Mouse (Mus musculus) skeletal muscle tissue, adult 2 months (tissue): Measurements from ENCODE around the gene Galnt6.

Experiments
- DNase-seq: peaks from one replicate; pipeline ENCODE4 v3.0.0-alpha.2; 2012; ENCODE audit warnings: low read depth, low spot score

Galnt6 gene

DNA sequence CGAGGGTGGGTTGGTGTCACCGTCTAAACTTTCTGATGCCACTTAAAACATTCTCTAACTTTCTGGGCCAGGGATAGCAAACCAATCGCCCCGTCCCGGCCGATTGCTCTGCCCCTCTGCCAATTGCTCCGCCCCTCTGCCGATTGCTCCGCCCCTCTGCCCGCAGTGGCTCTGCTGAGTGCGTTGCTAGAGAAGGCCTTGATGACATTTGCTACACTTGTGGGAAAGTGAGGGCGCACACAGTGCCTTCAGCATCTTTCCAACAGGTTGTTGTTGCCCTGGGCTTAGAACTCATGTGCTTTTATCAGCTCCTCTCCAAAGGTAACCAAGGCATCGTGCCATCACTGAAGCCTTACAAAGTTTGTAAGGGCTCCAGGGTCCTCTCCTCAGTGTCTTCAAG, 43.9 kb downstream of the Galnt6 start:
- no peak for DNase-seq

DNA sequence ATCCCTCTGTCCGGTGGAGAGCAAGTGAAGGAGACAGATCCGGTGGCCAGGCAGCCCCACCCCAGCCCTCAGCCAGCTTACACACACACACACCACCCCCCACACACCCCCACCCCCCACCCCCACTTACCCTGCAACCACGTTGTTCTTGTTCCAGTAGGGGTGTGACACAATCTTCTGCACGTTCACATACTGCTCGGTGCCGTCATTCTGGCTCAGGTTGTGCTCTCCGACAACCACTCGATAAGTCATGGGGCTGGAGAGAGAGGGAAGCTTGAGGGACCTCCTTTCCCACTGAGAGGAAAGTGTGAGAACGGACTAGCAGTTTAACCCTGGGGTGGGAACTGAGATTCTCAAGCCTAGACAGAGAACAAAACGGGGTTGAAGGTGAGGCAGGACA, 44.7 kb downstream of the Galnt6 start:
- no peak for DNase-seq

DNA sequence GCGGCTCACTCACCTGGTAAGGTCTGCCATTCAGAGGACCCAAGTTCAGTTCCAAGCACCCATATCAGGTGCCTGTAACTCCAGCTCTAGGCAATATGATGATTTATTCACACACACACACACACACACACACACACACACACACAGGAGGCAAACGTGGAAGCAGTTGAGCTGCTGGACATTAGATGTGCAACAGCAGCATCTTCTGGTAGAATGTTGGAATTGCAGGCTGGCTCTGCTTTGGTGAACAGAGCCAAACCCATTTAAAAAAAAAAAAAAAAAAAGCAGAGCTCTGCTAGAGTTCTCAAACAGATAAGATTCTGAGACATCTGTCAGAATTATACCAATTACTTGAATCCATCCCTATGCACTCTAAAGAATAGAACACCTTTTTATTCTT, 46.1 kb downstream of the Galnt6 start:
- peak; percentile 77 for DNase-seq

DNA sequence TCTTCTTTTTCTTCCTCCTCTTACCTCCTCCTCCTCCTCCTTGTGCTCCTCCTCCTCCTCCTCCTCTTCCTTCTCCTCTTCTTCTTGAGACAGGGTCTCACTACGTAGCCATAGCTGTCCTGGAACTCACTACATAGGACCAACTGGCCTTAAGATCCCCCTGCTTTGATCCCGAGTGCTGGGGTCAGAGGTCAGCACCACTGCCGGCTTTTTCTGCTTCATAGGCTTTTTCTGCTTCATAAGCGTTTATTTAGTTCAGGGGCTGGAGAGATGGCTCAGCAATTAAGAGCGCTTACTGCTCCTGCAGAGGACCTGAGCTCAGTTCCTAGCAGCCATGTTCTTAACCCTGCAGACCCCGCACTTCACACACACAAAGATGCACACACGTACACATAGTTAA, 47.4 kb downstream of the Galnt6 start:
- DNase-seq: no peak

DNA sequence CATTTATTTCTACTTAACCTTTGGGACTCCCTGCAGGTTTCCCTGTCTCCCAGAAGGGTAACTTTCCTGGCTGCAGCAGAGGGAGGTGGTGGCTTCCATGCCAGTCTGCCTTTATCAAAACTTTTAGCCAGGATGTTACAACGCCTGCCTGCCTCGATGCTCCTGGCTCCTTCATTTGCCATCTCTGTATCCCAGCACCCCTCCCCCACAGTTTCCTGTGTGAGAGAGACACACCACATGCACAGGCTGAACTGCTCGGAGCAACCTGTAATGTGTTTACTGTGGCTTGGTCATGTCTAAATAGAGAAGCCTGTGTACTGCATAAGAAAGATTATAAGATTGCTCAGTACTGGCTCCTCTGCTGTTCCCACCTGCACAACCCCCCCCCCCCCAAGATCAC, 48.8 kb downstream of the Galnt6 start:
- DNase-seq: no peak

DNA sequence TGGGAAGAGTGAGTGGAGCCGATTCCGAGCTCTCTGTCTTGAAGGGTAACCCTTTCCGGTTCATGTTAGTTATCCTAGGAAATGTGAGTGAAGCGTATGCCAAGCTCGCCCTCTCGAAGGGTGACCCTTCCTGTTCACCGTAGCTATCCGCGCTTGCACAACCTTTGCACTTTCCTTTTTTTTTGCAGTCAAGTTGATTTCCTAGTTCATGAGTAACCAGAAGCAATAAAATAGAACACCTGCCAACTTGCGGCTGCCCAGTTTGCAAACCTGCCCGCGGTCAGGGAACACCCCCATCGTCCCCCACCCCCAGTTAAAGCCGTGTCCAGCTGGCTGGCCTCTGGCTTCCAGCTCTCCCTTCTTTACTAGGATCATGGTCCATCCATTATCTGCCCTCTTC, 50.2 kb downstream of the Galnt6 start:
- no peak for DNase-seq

DNA sequence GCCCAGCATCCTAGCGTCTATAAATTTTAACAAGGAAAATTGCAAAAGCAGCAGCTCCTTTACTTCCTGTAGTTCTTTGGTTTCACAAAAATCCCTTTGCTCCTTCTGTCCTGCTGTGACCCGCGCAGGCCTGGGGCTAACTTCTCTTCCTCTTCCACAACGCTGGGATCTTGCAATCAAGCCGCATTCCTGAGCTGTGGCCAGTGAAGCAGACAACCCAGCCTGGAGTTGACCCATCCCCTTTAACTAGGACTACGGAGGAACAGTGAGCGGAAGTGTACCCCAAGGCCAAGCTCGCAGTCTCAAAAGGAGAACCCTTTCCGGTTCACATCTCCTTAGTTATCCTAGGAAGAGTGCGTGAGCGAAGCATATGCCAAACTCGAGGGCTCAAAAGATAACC, 50.6 kb downstream of the Galnt6 start:
- no peak for DNase-seq

DNA sequence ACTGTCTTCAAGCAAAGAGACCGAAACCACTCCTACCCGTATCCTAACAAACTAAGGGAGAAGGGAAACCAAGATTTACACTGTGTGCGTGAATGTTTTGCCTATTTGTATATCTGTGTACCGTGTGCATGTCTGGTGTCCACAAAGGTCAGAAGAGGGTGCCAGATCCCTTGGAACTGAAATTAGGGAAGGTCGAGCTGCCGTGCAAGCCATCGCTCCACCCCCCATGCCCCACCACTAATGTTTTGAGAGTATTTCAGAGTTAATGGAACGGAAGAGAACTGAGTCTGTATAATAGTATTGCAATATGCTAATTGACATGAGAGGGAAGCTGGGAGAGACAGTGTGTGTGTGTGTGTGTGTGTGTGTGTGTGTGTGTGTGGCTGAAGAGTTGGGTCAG, 51.5 kb downstream of the Galnt6 start:
- DNase-seq: no peak

DNA sequence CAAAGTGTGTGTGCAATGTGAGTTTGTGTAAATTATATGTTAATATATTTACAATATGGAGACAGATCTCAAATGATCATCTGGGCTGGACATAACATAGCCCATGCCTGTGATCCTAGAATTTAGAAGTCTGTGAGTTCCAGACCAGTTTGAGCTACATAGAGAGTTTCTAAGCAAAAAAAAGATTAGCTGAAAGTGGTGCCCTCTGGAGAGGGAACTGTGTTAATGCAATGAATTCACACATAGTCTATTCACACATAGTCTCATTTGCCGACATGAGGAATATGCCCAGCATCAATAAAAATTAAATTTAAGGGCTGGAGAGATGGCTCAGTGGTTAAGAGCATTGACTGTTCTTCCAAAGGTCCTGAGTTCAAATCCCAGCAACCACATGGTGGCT, 52.7 kb downstream of the Galnt6 start:
- no peak for DNase-seq

DNA sequence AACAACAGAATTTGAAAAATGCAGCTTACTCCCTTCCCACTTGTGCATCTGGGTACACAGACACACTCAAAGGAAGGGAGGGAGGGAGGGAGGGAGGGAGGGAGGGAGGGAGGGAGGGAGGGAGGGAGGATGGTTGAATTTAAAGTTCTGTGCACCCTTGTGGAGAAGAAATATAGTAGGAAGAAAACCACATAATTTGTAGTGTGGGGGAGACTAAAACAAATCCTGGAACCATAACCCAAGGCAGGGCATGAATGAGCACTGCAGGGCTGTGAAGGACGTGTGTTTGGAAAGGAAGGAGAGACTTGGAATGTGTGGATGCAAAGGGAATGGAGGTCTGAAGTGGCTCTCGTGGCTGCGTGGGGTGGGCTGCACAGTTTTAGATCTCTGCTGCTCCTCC, 53.7 kb downstream of the Galnt6 start:
- DNase-seq: no peak

DNA sequence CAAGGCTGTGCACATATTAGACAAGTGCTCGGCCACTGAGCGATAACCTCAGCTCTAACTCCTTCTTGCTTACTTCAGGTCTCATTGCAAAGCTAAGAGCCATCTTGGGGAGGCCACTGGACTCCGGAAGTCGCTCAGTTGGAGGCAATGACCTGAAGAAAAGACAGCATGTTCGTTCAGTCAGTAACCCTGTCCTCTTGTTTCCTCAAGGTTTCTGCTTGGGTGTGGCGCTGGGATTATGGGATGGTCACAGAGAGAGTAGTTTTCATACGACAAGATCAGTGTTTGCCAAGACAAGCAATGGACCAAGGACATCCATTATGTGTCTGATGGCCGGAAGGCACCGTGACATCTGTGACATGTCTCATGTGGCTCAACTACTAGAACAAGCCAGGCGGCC, 54.6 kb downstream of the Galnt6 start:
- DNase-seq: no peak

DNA sequence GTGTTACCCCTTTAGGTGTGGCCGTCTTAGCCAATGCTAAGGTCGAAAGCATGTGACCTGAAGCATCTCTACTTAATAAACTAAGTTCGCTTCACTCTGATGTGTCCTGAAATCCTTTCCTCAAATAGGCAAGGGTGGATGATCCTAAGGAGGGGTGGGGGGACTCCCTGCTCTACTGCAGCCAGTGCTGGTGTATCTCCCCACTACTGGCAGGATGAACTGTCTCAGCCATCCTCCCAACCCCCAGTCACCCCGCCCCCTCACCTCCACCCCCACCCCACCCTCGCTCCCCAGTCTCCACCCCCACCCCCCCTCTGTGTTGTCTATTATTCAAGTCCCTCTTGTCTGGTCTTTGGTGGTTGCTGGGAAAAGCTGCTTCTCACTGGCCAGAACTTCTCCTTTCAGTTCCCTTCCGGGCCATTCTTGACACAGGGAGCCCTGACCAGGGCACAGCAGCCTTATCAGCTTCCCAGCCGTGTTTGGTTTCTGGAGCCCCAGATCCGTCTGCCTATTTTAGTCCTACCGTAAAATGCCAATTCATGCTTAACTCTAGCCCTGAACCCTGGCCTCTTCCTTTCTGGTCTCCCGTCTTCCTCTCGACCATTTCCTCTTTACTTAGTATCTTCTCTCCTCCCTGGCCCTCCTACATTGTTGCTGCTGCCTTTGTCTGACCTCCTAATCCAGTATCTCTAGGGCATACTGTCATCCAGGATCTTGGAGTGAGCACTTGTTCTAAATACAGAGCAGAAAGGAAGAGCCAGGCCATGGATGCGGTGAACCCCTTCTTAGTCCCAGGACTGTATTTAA, 55.4 kb downstream of the Galnt6 start:
- peak; percentile 55 for DNase-seq

DNA sequence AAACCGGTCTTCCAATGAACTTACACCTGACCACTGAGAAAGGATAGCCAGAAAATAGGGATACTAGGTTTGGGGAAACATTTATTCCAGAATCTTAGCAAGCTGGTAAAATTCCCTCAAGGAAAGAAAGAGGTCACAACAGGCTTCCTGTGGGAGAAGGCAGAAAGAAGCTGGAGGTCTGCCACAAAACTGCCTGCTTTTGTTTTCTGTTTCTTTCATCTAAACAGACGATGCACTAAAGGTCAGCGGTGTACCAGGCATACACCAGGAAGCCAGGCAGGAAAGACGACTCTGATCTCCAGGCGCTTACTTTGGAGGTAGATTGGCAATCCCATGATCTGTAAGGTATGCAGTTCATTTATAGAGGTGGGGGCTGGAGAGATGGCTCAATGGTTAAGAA, 58.3 kb downstream of the Galnt6 start:
- no peak for DNase-seq

DNA sequence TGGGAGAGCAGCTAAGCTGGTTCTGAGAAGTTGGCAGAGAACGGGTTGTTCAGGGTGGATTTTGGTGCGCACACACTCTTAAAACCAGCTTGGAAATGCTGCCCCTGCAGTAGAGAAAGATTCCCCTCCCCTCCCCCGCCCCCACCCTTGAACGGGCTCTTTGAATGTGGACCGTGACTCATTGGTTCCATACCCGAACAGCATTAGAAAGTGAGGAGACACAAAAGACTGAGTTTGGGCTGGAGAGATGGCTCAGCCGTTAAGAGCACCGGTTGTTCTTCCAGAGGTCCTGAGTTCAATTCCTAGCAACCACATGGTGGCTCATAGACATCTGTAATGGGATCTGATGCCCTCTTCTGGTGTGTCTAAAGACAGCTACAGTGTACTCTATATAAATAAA, 59.2 kb downstream of the Galnt6 start:
- no peak for DNase-seq

DNA sequence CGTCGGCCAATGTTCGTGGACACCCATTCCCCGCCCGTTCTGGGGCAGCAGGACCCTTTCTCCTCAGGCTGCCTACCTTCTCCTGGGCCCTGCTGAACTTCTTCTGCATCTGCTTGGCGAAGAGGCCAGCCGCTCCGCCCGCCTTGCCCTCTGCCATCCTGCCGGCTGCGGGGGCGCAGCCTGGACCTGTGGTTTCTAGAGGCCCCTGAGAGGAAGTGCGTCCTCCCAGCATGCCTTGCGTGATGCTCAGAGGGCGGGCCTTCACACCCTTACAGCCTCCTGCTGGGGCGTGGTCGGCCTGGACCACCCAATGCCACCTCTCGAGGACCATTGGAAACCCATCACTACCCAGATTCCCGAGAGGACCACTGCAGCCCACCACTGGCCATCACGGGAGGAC, 59.8 kb downstream of the Galnt6 start, which contains the start of gene Bin2:
TSS of gene Bin2 (minus strand) at position 217 of the 400 bp plus-strand sequence.
- DNase-seq: peak; percentile 28

DNA sequence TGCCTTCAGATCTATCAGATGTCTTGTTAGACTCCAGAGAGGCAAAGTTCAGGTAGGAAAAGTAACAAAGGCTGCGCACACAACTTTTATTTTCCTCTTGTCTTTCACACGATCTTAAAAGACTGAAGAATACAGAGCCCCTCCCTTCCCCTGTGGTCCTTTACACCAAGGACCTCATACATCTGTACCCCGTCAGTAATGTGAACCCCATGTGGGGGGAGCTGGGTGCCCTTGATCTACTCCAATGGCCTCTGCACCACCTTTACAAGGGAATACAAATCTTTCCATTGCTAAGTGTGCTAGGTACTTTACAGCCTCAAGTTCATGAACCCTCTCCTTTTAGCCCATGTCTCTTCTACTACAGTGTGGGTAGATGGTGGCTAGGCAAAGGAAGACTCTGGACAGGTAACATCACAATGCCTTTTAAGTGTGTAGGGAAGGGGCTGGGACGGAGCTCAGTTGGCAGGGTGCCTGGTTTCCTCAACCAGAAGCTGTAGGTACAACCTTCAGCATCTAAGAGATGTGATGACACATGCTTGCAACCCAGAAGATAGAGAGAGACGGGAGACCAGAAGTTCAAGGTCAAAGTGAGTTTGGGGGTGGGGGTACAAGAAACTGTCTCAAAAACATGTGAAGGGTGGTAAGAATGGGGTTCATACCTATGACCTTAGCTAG, 61.2 kb downstream of the Galnt6 start:
- no peak for DNase-seq

DNA sequence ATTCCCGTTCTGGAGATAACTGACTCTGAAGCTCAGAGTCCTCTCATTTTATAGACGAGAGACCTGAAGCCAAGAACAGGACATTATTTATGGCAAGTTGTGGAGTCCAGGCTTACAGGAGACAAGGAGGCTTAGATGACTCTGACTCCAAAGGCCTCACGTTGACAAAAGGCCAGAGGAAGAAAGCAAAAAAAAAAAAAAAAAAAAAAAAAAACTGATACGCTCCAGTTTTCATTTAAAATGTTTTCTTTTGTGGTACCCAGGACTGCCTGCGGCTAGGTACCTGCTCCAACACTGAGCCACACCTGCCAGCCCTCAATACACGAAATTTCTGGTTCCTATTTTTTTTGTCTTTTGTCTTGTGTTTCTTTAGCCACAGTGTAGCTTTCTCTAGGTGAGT, 61.8 kb downstream of the Galnt6 start:
- no peak for DNase-seq

DNA sequence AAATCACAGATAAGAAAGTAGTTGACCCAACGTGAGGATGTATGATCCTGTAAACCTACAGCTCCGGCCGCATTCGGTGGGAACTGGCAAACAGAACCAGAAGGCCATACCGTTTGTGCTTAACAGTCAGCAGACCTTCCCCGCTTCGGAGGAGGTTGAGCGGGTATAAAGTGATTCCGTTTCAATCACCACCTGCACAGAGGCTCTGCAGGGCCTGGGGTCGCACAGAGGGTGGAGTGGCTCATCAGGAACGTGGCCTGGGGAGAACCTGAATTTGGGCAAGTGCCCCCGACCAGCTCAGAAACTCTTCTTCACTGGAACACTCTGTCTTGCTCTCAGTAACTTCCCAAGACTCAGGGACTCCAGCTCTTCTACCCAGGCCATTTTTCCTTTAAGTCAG, 62.3 kb downstream of the Galnt6 start:
- no peak for DNase-seq

DNA sequence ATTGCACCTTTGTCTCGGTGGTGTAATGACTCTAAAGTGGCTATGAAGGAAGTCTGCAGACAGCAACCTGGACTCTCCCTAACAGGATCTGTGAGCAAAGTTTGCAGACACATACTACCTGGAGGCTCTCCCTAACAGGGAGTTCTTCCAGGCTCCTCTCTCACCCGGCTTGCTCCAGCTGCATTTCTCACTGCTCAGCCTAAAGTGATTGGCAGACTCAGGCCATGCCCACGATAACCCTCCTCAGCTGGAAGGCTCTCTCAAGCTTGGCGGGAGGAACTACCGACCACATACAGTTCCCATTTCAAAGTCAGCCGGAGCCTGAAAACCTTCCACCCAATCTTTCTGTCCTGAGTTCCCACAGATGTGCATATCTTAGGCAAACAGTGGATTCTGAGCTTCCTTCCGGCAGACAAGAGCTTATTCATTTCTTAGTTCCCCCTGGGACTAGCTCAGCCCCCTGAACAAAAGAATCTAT, 62.9 kb downstream of the Galnt6 start:
- no peak for DNase-seq

DNA sequence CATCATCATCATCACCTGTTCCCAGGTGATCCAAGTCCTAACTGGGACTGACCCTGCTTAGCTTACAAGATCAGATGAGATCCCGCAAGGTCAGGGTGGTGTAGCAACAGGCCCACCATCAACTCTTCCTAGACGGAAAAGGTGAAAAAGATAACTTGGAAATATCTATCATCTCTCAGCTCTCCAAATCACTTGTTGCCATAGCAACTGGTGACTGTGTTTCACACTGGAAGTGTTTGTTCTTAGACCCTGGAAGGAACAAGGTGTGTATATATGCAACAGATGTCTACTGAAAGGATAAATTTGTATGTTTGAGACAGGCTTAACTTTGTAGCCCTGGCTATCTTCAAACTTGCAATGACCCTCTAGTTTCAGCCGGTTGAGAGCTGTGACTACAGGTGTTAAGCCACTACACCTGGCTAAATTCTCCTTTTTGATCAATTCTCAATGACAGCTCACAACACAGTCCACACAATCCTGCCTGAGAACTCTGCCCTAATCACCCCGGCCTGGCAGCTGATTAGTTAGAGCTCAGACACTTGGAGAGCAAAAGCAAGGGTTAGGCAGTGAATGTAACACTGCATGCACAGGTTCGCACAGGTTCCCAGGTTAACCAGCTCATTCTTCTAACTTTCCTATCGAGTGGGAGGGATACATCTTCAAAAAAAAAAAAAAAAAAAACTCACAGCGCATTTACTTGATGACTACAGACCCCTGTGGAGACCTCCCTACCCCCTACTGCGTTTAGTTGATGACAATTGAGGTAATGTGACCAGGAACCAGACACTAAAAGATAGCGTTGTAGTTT, 63.6 kb downstream of the Galnt6 start:
- DNase-seq: no peak

DNA sequence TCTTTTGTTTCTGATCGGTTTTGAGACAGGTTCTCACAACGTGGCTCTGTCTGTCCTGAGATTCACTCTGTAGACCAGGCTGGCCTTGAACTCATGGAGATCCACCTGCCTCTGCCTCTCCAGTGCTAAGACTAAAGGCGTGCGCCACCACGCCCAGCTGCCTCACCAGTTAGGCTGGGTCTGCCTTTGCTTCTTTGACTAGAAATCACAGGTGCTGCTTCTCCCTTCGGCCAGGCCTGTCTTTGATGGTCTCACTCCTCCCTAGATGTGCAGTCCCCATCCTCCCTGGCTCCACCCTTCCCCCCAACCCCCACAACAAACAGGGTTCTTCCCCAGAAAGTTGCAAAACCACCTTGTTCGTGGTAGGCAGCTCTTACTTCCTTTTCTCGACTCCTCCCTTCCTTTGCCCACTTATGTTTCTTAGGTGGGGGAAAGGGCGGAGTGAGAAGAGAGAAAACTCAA, 64.3 kb downstream of the Galnt6 start:
- no peak for DNase-seq

DNA sequence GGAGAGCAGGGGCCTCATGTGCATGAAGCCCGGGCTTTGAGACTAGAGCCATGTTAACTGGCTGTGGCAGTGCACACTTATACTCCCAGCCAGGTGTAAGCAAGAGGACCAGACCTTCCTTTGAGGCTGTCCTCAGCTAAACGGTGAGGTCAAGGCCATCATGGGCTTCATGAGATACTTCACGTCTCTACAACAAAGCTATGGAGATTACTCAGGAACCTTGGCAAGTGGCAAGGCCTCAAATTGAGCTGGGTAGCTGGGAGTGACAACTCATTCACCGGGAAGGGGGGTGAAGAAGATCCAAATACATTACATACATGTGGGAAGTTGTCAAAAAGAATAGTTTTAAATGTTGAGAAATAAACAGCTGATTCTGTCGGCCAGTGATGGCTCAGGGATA, 68.4 kb downstream of the Galnt6 start:
- DNase-seq: no peak
